Mouse (Mus musculus): ENCODE data around the gene Pitx2. TPM values are rescaled to one million over a fixed set of nuclear protein-coding genes. Genes with fewer than 3 reads are reported as not detected.
A peak's percentile ranks its signal among the peaks of the same experiment; 100 is the strongest.

Pitx2 gene
- polyA plus RNA-seq, 1 experiment from 2014 or later: 11.9 TPM

GRCm38 (mm10) chr3:129217862-129218370 lies 18.2 kb downstream of the Pitx2 start:
- H3K4me1 ChIP-seq (replicated peaks; ENCODE audit: control insufficient read depth, insufficient read depth, low read length): peaks cover 11% of the 10 kb centered on the region; the same call in 1 of the 2 replicates
- peak; percentile 60 for DNase-seq (ENCODE audit: low spot score)

DNA sequence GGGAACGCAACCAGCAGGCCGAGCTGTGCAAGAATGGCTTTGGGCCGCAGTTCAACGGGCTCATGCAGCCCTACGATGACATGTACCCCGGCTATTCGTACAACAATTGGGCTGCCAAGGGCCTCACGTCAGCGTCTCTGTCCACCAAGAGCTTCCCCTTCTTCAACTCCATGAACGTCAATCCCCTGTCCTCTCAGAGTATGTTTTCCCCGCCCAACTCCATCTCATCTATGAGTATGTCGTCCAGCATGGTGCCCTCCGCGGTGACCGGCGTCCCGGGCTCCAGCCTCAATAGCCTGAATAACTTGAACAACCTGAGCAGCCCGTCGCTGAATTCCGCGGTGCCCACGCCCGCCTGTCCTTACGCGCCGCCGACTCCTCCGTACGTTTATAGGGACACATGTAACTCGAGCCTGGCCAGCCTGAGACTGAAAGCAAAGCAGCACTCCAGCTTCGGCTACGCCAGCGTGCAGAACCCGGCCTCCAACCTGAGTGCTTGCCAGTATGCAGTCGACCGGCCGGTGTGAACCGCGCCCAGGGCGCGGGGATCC lies 18.8 kb downstream of the Pitx2 start:
- H3K9me3 ChIP-seq (ENCODE audit: control insufficient read depth, low read length): no peaks in the 10 kb centered on the region
- ATAC-seq (replicated peaks; ENCODE audit: low FRiP score): no peak
- H3K4me1 ChIP-seq (replicated peaks; ENCODE audit: control insufficient read depth, insufficient read depth, low read length): peaks cover 11% of the 10 kb centered on the region; the same call in 1 of the 2 replicates
- H3K4me3 ChIP-seq (ENCODE audit: low read depth, low read length): peak overlapping the region; percentile 11; the same call in 1 of the 2 replicates
- no peak overlapping the region for H3K4me2 ChIP-seq (ENCODE audit: low read depth, low read length, severe bottlenecking)
- H3K27ac ChIP-seq (ENCODE audit: low read depth, low read length): no peak overlapping the region
- peak; percentile 72 for DNase-seq (ENCODE audit: low spot score)
- no peaks in the 10 kb centered on the region for H3K36me3 ChIP-seq (ENCODE audit: control insufficient read depth, insufficient read depth, low read length)
- peaks cover 74% of the 10 kb centered on the region for H3K27me3 ChIP-seq (ENCODE audit: control insufficient read depth, insufficient read depth, low read length)
- WGBS: under 1% methylated on average over 41 of the region's 41 CpGs
- no peak overlapping the region for H3K9ac ChIP-seq (ENCODE audit: low read length)

More at GRCm38 (mm10) chr3:129217862-129218370, 18.2 kb downstream of the Pitx2 start:
- Histone ChIP-seq H3K4me2 (ENCODE audit: low read depth, low read length, severe bottlenecking) (no peak overlapping the region), H3K27me3 (ENCODE audit: control insufficient read depth, insufficient read depth, low read length) (peaks cover 78% of the 10 kb centered on the region), H3K9me3 (ENCODE audit: control insufficient read depth, low read length) (no peaks in the 10 kb centered on the region), H3K36me3 (ENCODE audit: control insufficient read depth, insufficient read depth, low read length) (no peaks in the 10 kb centered on the region), H3K4me3 (ENCODE audit: low read depth, low read length) (no peak overlapping the region), H3K27ac (ENCODE audit: low read depth, low read length) (no peak overlapping the region), H3K9ac (ENCODE audit: low read length) (no peak overlapping the region)
- ATAC-seq (replicated peaks; ENCODE audit: low FRiP score): no peak
- 2% methylated on average over 12 of the region's 12 CpGs for WGBS

DNA sequence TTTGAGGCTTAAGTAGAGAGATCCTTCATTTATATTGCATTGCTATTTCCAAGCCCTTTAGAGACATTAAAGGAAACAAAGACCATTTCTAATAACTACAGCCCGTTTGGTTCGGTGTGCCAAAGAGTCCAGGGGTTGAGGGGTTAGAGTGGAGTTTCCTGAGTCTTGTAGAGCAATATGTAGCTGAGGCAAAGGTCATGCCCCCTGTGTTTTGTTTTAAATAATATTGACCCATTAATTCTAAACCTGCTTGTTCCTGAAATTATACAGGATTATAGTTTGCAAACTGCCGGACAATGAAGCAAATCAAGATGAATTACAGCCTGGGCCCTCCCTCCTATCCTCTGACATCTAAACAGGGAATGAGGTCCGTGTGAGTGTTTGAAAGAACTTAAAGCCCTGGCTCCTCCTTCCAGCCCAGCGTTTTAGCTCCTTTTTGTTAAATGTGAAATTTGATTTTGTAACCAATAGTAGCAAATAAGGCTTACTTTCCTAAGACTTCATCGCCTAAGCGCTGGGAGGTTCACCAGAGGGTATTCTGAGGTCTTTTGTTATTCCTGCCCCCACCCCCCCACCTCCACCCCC lies 20.5 kb downstream of the Pitx2 start:
- Histone ChIP-seq H3K36me3 (ENCODE audit: control insufficient read depth, insufficient read depth, low read length) (no peaks in the 10 kb centered on the region), H3K9ac (ENCODE audit: low read length) (no peak overlapping the region), H3K27ac (ENCODE audit: low read depth, low read length) (no peak overlapping the region), H3K9me3 (ENCODE audit: control insufficient read depth, low read length) (no peaks in the 10 kb centered on the region), H3K4me1 (replicated peaks; ENCODE audit: control insufficient read depth, insufficient read depth, low read length) (peaks cover 4% of the 10 kb centered on the region; the same call in 1 of the 2 replicates), H3K27me3 (ENCODE audit: control insufficient read depth, insufficient read depth, low read length) (peaks cover 77% of the 10 kb centered on the region), H3K4me2 (ENCODE audit: low read depth, low read length, severe bottlenecking) (no peak overlapping the region), H3K4me3 (ENCODE audit: low read depth, low read length) (no peak overlapping the region)
- DNase-seq (ENCODE audit: low spot score): no peak
- 1% methylated on average over 7 of the region's 7 CpGs for WGBS
- no peak for ATAC-seq (replicated peaks; ENCODE audit: low FRiP score)

DNA sequence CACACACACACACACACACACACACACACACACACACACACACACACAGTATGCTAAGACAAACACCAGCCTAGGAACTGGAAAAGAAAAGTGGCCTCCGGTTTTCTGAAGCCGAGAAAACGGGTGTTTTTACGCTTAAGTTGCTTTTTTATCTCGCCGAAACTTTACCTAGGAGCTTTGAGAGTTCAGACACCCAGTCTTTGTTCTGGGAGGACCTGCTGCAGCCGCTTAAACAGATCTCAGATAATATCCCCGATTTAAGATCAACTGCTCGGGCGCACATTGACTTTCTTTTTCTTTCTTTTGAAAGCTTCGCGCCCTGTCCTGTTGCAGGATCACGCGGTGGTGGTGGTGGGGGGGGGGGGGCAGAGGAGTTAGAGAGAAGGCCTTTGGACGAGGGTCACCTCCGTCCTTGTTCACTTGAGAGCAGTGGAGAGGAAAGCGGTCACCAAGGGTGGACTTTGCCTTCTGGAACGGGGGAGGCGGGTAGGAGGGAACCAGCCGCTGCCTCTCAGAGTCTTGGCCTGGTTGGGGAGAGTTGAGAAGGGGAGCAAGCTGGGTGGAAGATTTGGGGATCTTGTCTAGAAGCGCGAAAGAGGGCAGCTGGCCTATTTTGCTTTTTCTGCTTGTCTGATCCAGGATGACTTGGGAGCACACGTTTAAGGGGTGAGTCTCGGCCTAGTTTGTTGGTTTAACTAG lies 21.2 kb downstream of the Pitx2 start:
- DNase-seq (ENCODE audit: low spot score): no peak
- Histone ChIP-seq H3K27me3 (ENCODE audit: control insufficient read depth, insufficient read depth, low read length) (peaks cover 77% of the 10 kb centered on the region), H3K4me1 (replicated peaks; ENCODE audit: control insufficient read depth, insufficient read depth, low read length) (peaks cover 1% of the 10 kb centered on the region; the same call in 1 of the 2 replicates), H3K27ac (ENCODE audit: low read depth, low read length) (no peak overlapping the region), H3K36me3 (ENCODE audit: control insufficient read depth, insufficient read depth, low read length) (no peaks in the 10 kb centered on the region), H3K4me2 (ENCODE audit: low read depth, low read length, severe bottlenecking) (no peak overlapping the region), H3K9ac (ENCODE audit: low read length) (no peak overlapping the region), H3K9me3 (ENCODE audit: control insufficient read depth, low read length) (no peaks in the 10 kb centered on the region), H3K4me3 (ENCODE audit: low read depth, low read length) (no peak overlapping the region)
- WGBS: under 1% methylated on average over 24 of the region's 24 CpGs
- no peak for ATAC-seq (replicated peaks; ENCODE audit: low FRiP score)

GRCm38 (mm10) chr3:129221380-129222260 lies 21.9 kb downstream of the Pitx2 start:
- no peak for ATAC-seq (replicated peaks; ENCODE audit: low FRiP score)
- no peak for DNase-seq (ENCODE audit: low spot score)
- WGBS: 2% methylated on average over 27 of the region's 27 CpGs
- Histone ChIP-seq H3K9ac (ENCODE audit: low read length) (no peak overlapping the region), H3K36me3 (ENCODE audit: control insufficient read depth, insufficient read depth, low read length) (no peaks in the 10 kb centered on the region), H3K4me3 (ENCODE audit: low read depth, low read length) (no peak overlapping the region), H3K4me1 (replicated peaks; ENCODE audit: control insufficient read depth, insufficient read depth, low read length) (no peaks in the 10 kb centered on the region; the same call in 1 of the 2 replicates), H3K27me3 (ENCODE audit: control insufficient read depth, insufficient read depth, low read length) (peaks cover 79% of the 10 kb centered on the region), H3K27ac (ENCODE audit: low read depth, low read length) (no peak overlapping the region), H3K9me3 (ENCODE audit: control insufficient read depth, low read length) (no peaks in the 10 kb centered on the region), H3K4me2 (ENCODE audit: low read depth, low read length, severe bottlenecking) (no peak overlapping the region)

- H3K4me1 ChIP-seq (replicated peaks; ENCODE audit: control insufficient read depth, insufficient read depth, low read length): no peaks in the 10 kb centered on the region; the same call in 1 of the 2 replicates
Observed at GRCm38 (mm10) chr3:129222448-129223290, 23.0 kb downstream of the Pitx2 start.

DNA sequence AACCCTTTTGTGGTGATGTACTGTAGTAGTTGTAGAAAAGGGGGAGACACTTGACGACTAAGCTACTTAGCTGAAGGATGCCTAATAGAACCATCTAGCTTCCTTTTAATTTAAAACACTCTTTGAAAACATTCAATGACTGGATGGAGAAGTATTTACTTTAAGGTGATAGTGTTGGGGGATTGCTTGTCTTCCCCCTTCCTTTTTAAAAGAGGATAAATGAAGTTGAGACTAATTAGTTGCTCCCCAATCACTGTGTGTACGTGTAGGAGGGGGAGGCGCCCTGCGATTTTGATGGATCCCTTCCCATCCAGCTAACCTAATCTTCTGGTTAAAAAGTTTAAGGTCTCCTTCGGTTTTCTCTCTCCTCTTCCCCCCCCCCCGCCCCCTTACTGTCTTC lies 23.7 kb downstream of the Pitx2 start:
- no peak for DNase-seq (ENCODE audit: low spot score)

More at GRCm38 (mm10) chr3:129222448-129223290, 23.0 kb downstream of the Pitx2 start:
- Histone ChIP-seq H3K9me3 (ENCODE audit: control insufficient read depth, low read length) (no peaks in the 10 kb centered on the region), H3K27me3 (ENCODE audit: control insufficient read depth, insufficient read depth, low read length) (peaks cover 78% of the 10 kb centered on the region), H3K4me3 (ENCODE audit: low read depth, low read length) (no peak overlapping the region), H3K27ac (ENCODE audit: low read depth, low read length) (no peak overlapping the region), H3K36me3 (ENCODE audit: control insufficient read depth, insufficient read depth, low read length) (no peaks in the 10 kb centered on the region), H3K4me2 (ENCODE audit: low read depth, low read length, severe bottlenecking) (no peak overlapping the region), H3K9ac (ENCODE audit: low read length) (no peak overlapping the region)
- under 1% methylated on average over 21 of the region's 21 CpGs for WGBS
- no peak for DNase-seq (ENCODE audit: low spot score)
- no peak for ATAC-seq (replicated peaks; ENCODE audit: low FRiP score)

More for the DNA sequence above, 23.7 kb downstream of the Pitx2 start:
- Histone ChIP-seq H3K9ac (ENCODE audit: low read length) (no peak overlapping the region), H3K36me3 (ENCODE audit: control insufficient read depth, insufficient read depth, low read length) (no peaks in the 10 kb centered on the region), H3K4me1 (replicated peaks; ENCODE audit: control insufficient read depth, insufficient read depth, low read length) (no peaks in the 10 kb centered on the region; the same call in 1 of the 2 replicates), H3K9me3 (ENCODE audit: control insufficient read depth, low read length) (no peaks in the 10 kb centered on the region), H3K4me3 (ENCODE audit: low read depth, low read length) (no peak overlapping the region), H3K27me3 (ENCODE audit: control insufficient read depth, insufficient read depth, low read length) (peaks cover 77% of the 10 kb centered on the region), H3K27ac (ENCODE audit: low read depth, low read length) (no peak overlapping the region), H3K4me2 (ENCODE audit: low read depth, low read length, severe bottlenecking) (no peak overlapping the region)
- WGBS: 0% methylated on average over 5 of the region's 6 CpGs
- ATAC-seq (replicated peaks; ENCODE audit: low FRiP score): no peak
